In the genomic region with DNA sequence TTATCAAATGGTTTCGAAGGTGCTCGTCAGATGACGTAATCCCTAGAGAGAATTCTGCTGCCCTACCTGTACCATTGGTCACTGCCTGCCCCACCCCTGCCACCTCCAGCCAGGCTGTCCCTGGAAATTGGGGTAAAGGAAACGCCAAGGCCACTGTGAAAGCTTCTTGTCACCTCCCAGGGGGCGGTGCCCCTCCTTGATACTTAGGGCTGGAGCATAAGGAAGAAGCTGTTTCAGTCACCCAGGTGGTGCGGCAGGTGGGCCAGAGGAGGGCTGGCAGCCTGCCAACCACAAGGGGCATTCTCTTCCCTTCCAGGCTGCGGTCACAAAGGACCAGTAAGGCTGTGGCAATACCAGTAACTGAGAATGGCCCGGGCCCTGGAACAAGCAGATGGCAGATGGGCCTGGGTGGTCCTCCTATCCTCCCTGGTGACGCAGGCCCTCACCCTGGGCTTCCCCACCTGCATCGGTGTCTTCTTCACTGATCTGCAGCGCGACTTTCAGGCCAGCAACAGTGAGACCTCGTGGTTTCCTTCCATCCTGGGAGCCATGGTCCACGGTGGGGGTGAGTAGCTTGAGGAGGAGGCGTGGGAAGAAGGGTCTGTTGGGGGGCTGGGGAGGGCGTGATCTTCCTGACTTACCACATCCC, we compare ENCODE assay signal across 11 mouse cellular contexts. TPM values are rescaled to one million over a fixed set of nuclear protein-coding genes. Genes with fewer than 3 reads are reported as not detected.
DNase-seq lines count a peak whose midpoint lies in the region; ATAC-seq and TF ChIP-seq lines count a peak whose summit lies in the region.
"Had no signal": no experiment of that assay in that cellular context is flagged by ENCODE, and none has a peak within 500 bp of the region (broad histone marks: within the 10 kb centered on the region; RNA-seq: fewer than 3 reads in every experiment).

A gene (plus strand): TSS at position 232 of the 649 bp plus-strand sequence.

- no peaks in the 10 kb centered on the region for H3K9me3 ChIP-seq in heart, embryonic 15.5 days (replicated peaks)
- H3K9me3 ChIP-seq in forebrain, embryonic 16.5 days (ENCODE audit: control insufficient read depth, low read length) = no peaks in the 10 kb centered on the region

- H3K27ac ChIP-seq in heart, embryonic 15.5 days = 0 out of 2 replicates have a peak within 1 kb of the TSS, but pooled peaks have one; percentile 31
- H3K27ac ChIP-seq in kidney, adult 2 months (ENCODE audit: insufficient read depth, low read depth, low read length) = peak within 1 kb of the TSS; percentile 94
- peak within 1 kb of the TSS; percentile 97 for H3K27ac ChIP-seq in small intestine, adult 2 months (ENCODE audit: insufficient read depth, low read depth, low read length)
- H3K27ac ChIP-seq in forebrain, embryonic 16.5 days (ENCODE audit: low read length) = no peak within 1 kb of the TSS

- peak within 1 kb of the TSS; percentile 5; the same call in 1 of the 2 replicates for H3K4me3 ChIP-seq in heart, embryonic 15.5 days
- H3K4me3 ChIP-seq in kidney, adult 2 months (ENCODE audit: insufficient read depth, low read depth, low read length) = peak within 1 kb of the TSS; percentile 52
- peak within 1 kb of the TSS; percentile 77 for H3K4me3 ChIP-seq in small intestine, adult 2 months (ENCODE audit: low read depth, low read length)
- no peak within 1 kb of the TSS for H3K4me3 ChIP-seq in forebrain, embryonic 16.5 days (replicated peaks; ENCODE audit: low read length)

- no peak for DNase-seq in heart, postnatal 4 days
- peak; percentile 53 for DNase-seq in CD4-positive helper T cell, adult 2 months (ENCODE audit: low read depth, low spot score)
- peak; percentile 70 for DNase-seq in kidney, adult 2 months
- no peak for DNase-seq in urinary bladder, adult 18-20 months (ENCODE audit: low spot score in 2 of 2)
- no peak for DNase-seq in urinary bladder, postnatal 14 days (ENCODE audit: low spot score)
- DNase-seq: heart, postnatal 14 days; layer of hippocampus, adult 9-11 months had no signal

- H3K4me2 ChIP-seq in heart, embryonic 15.5 days = no peak within 1 kb of the TSS; the same call in 1 of the 2 replicates
- no peak within 1 kb of the TSS for H3K4me2 ChIP-seq in forebrain, embryonic 16.5 days (ENCODE audit: low read length)

- WGBS in heart, embryonic 15.5 days = 70% methylated on average over 16 of the region's 16 CpGs
- 61% methylated on average over 16 of the region's 16 CpGs for WGBS in kidney, adult 2 months
- 26% methylated on average over 16 of the region's 16 CpGs for WGBS in small intestine, adult 2 months
- 69% methylated on average over 16 of the region's 16 CpGs for WGBS in forebrain, embryonic 16.5 days

- ATAC-seq in heart, embryonic 15.5 days (replicated peaks; ENCODE audit: insufficient number of reproducible peaks, insufficient read depth, low FRiP score, low read depth) = no peak
- ATAC-seq in forebrain, embryonic 16.5 days = no peak

- no peak for TF ChIP-seq CTCF in kidney, adult 2 months (conservative IDR thresholded peaks at IDR 0.05; ENCODE audit: insufficient read depth, insufficient read length, low read depth, low read length)
- no peak for TF ChIP-seq CTCF in small intestine, adult 2 months (IDR thresholded peaks at IDR 0.05; ENCODE audit: extremely low read depth, insufficient read length, insufficient replicate concordance, low read depth, low read length)

- no peaks in the 10 kb centered on the region; the same call in 1 of the 2 replicates for H3K27me3 ChIP-seq in heart, embryonic 15.5 days
- no peaks in the 10 kb centered on the region for H3K27me3 ChIP-seq in kidney, adult 2 months (replicated peaks; ENCODE audit: control insufficient read depth, insufficient read depth, low read length)
- H3K27me3 ChIP-seq in small intestine, adult 2 months (ENCODE audit: control insufficient read depth, insufficient read depth, low read length) = no peaks in the 10 kb centered on the region
- no peaks in the 10 kb centered on the region for H3K27me3 ChIP-seq in forebrain, embryonic 16.5 days (replicated peaks; ENCODE audit: control insufficient read depth, insufficient read depth, low read length)

- no peak within 1 kb of the TSS for H3K9ac ChIP-seq in heart, embryonic 15.5 days
- no peak within 1 kb of the TSS for H3K9ac ChIP-seq in forebrain, embryonic 16.5 days (replicated peaks; ENCODE audit: low read depth, low read length)

- peaks cover 13% of the 10 kb centered on the region for H3K4me1 ChIP-seq in heart, embryonic 15.5 days (replicated peaks)
- H3K4me1 ChIP-seq in kidney, adult 2 months (ENCODE audit: control insufficient read depth, insufficient read depth, low read length) = peaks cover 2% of the 10 kb centered on the region
- peaks cover 23% of the 10 kb centered on the region for H3K4me1 ChIP-seq in small intestine, adult 2 months (ENCODE audit: control insufficient read depth, insufficient read depth, insufficient read length, low read length)
- no peaks in the 10 kb centered on the region for H3K4me1 ChIP-seq in forebrain, embryonic 16.5 days (replicated peaks; ENCODE audit: control insufficient read depth, insufficient read depth, low read length)

- TF ChIP-seq POLR2A in kidney, adult 2 months (IDR thresholded peaks at IDR 0.05; ENCODE audit: low read depth, low read length) = peak; percentile 13
- TF ChIP-seq POLR2A in small intestine, adult 2 months (IDR thresholded peaks at IDR 0.05; ENCODE audit: low read depth, low read length) = peak; percentile 91

- H3K36me3 ChIP-seq in heart, embryonic 15.5 days = no peaks in the 10 kb centered on the region
- H3K36me3 ChIP-seq in kidney, adult 2 months (ENCODE audit: control insufficient read depth, insufficient read depth, low read length) = no peaks in the 10 kb centered on the region
- peaks cover 20% of the 10 kb centered on the region for H3K36me3 ChIP-seq in small intestine, adult 2 months (ENCODE audit: control insufficient read depth, insufficient read depth, low read length)
- H3K36me3 ChIP-seq in forebrain, embryonic 16.5 days (ENCODE audit: control insufficient read depth, insufficient read depth) = no peaks in the 10 kb centered on the region

RNA-seq across cellular contexts. Expression of the gene that starts here (rescaled TPM):
- 0.57 and 5.0 TPM in 2 replicates for polyA plus RNA-seq in heart, embryonic 15.5 days (2015; fragmentation: Nextera tagmentation; extraction: Ambion mirVana)
- under 1 TPM in 1 of 2 experiments, not detected in 1; 0.29 TPM for total RNA-seq in heart, postnatal 4 days (2021)
- 31.1 and 42.8 TPM in 2 replicates for polyA plus RNA-seq in kidney, adult 2 months (2012; rRNA removed)
- 98.7 and 220 TPM in 2 replicates for polyA plus RNA-seq in small intestine, adult 2 months (2012; rRNA removed)
- not detected in 2 replicates for polyA plus RNA-seq in forebrain, embryonic 16.5 days (2015; fragmentation: Nextera tagmentation; extraction: Ambion mirVana)
- polyA plus RNA-seq: embryonic facial prominence, embryonic 11.5 days had no signal

Comparison
In these comparisons a context has a peak if more than half of its experiments do, and no peak if none do; other contexts are left out.
1. DNase-seq: peak in CD4-positive helper T cell, adult 2 months (single experiment) and kidney, adult 2 months (single experiment); none in heart, postnatal 4 days (single experiment), urinary bladder, adult 18-20 months (0 of 2) and urinary bladder, postnatal 14 days (single experiment).